Mouse (Mus musculus): ENCODE measurements around the gene Ceacam20. TPM values are rescaled to one million over a fixed set of nuclear protein-coding genes. Genes with fewer than 3 reads are reported as not detected.
"Not testable (repeated sequence)": the region's sequence is repeated elsewhere in the genome, so short reads cannot be mapped to it uniquely, and the experiment has no call there.

Gene Ceacam20
- polyA plus RNA-seq, 1 experiment from 2014 or later = not detected

GRCm38 (mm10) chr7:19969541-19970090 is 4.4 kb downstream of the Ceacam20 start:
- Histone ChIP-seq H3K79me2 (ENCODE audit: inconsistent target) (no peaks in the 10 kb centered on the region), H3K36me3 (ENCODE audit: inconsistent target) (no peaks in the 10 kb centered on the region), H3K4me3 (ENCODE audit: inconsistent target) (no peak overlapping the region), H3K27ac (no peak overlapping the region)
- 98% methylated on average over 4 of the region's 4 CpGs for WGBS (ENCODE audit: missing documents)

DNA sequence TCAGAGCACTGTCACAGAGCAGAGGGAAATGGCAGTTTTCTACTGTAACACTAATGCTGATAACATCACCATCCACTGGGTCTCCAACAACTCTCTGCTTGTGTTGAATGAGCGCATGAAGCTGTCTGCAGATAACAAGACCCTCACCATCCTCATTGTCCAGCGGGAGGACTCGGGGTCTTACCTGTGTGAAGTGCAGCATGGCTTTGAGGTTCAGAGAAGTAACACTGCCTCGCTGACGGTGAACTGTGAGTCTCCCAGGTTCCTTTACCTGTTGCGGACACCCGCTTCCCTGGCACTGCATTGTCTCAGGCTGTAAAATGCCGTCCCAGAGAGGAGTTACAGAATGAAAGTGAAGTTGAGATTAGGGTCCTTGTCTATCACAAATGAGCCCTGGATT is 5.0 kb downstream of the Ceacam20 start:
- Histone ChIP-seq H3K4me3 (ENCODE audit: inconsistent target) (no peak overlapping the region), H3K27ac (no peak overlapping the region), H3K79me2 (ENCODE audit: inconsistent target) (no peaks in the 10 kb centered on the region), H3K36me3 (ENCODE audit: inconsistent target) (no peaks in the 10 kb centered on the region)
- WGBS (ENCODE audit: missing documents) = 93% methylated on average over 8 of the region's 8 CpGs

- no peak overlapping the region for H3K4me3 ChIP-seq (ENCODE audit: inconsistent target)
- H3K36me3 ChIP-seq (ENCODE audit: inconsistent target) = no peaks in the 10 kb centered on the region
- no peaks in the 10 kb centered on the region for H3K79me2 ChIP-seq (ENCODE audit: inconsistent target)
- H3K27ac ChIP-seq = no peak overlapping the region
- WGBS (ENCODE audit: missing documents) = 87% methylated on average over 4 of the region's 4 CpGs
These were observed 6.3 kb downstream of the Ceacam20 start for GRCm38 (mm10) chr7:19971516-19971915.

- not testable (repeated sequence) for H3K79me2 ChIP-seq (ENCODE audit: inconsistent target); H3K27ac ChIP-seq; H3K4me3 ChIP-seq (ENCODE audit: inconsistent target); H3K36me3 ChIP-seq (ENCODE audit: inconsistent target)
- WGBS (ENCODE audit: missing documents) = 78% methylated on average over 8 of the region's 8 CpGs
These were observed 26.0 kb downstream of the Ceacam20 start, which contains the start of gene Nlrp9b for GRCm38 (mm10) chr7:19991165-19991564. Gene Nlrp9b (plus strand): TSS chr7:19991465.

DNA sequence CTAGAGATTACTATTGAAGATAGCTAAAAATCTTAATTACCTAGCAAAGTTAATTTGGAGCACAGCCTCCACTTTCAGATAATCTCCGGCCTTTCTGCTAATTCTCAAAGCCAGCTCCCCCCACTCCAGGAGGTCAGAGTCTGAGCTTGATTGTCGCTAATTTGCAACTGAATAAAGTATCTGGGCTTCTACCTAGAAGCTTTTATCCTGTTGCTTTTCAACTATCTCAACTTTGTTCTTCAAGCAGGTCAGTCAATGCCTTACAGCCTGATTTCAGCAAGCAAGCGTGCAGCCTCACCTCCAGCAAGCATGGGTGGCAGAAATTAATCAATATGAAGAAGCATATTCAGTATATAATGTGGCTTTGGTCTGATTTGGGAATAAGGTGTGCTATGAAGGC is 31.5 kb downstream of the Ceacam20 start:
- not testable (repeated sequence) for H3K79me2 ChIP-seq (ENCODE audit: inconsistent target); H3K36me3 ChIP-seq (ENCODE audit: inconsistent target); H3K4me3 ChIP-seq (ENCODE audit: inconsistent target); H3K27ac ChIP-seq
- WGBS (ENCODE audit: missing documents) = 71% methylated on average over 3 of the region's 3 CpGs

GRCm38 (mm10) chr7:20009987-20010386 is 44.8 kb downstream of the Ceacam20 start:
- Histone ChIP-seq H3K79me2 (ENCODE audit: inconsistent target) (no peaks in the 10 kb centered on the region), H3K4me3 (ENCODE audit: inconsistent target) (no peak overlapping the region), H3K27ac (no peak overlapping the region), H3K36me3 (ENCODE audit: inconsistent target) (no peaks in the 10 kb centered on the region)
- 88% methylated on average over 2 of the region's 2 CpGs for WGBS (ENCODE audit: missing documents)

Other genes with a start within 250 kb of the Ceacam20 start
- gene Tomm40, start 250.0 kb upstream of the Ceacam20 start, polyA plus RNA-seq (2018) = 17.8 to 74.1 TPM (median 32.1 TPM) in 3 replicates
- 5.2 to 7.5 TPM (median 5.9 TPM) in 3 replicates for gene Nectin2, start 214.9 kb upstream of the Ceacam20 start, polyA plus RNA-seq (2018)
- 0.12 to 0.15 TPM (median 0.14 TPM) in 3 replicates for gene Bcam, start 194.4 kb upstream of the Ceacam20 start, polyA plus RNA-seq (2018)
- not detected in 3 replicates for gene Cblc, start 168.6 kb upstream of the Ceacam20 start, polyA plus RNA-seq (2018)
- 11.2 to 30.9 TPM (median 23.0 TPM) in 3 replicates for gene Bcl3, start 142.6 kb upstream of the Ceacam20 start, polyA plus RNA-seq (2018)
- gene Gm19345, start 113.4 kb upstream of the Ceacam20 start, polyA plus RNA-seq (2018) = not detected in 3 replicates
- 0.18 to 0.82 TPM (median 0.22 TPM) in 3 replicates for gene Ceacam16, start 104.1 kb upstream of the Ceacam20 start, polyA plus RNA-seq (2018)
- 0.23 TPM in 2 of 3 replicates, not detected in the other for gene Ceacam19, start 77.4 kb upstream of the Ceacam20 start, polyA plus RNA-seq (2018)
- gene Pvr, start 44.3 kb upstream of the Ceacam20 start, polyA plus RNA-seq (2018) = 13.0 to 22.9 TPM (median 22.5 TPM) in 3 replicates
- not detected in 3 replicates for gene Igsf23, start 14.7 kb upstream of the Ceacam20 start, polyA plus RNA-seq (2018)
- gene Nlrp9b, start 26.1 kb downstream of the Ceacam20 start, polyA plus RNA-seq (2018) = not detected in 3 replicates
- not detected in 3 replicates for gene Vmn1r91, start 134.3 kb downstream of the Ceacam20 start, polyA plus RNA-seq (2018)
- not detected in 3 replicates for gene Gm16442, start 157.2 kb downstream of the Ceacam20 start, polyA plus RNA-seq (2018)
- not detected in 3 replicates for gene Vmn1r93, start 173.7 kb downstream of the Ceacam20 start, polyA plus RNA-seq (2018)
- gene Vmn1r94, start 203.0 kb downstream of the Ceacam20 start, polyA plus RNA-seq (2018) = not detected in 3 replicates
- not detected in 3 replicates for gene Vmn1r95, start 228.3 kb downstream of the Ceacam20 start, polyA plus RNA-seq (2018)
- gene Gm6164, start 240.2 kb downstream of the Ceacam20 start, polyA plus RNA-seq (2018) = not detected in 3 replicates

Measured in macrophage (primary cell).